Mouse (Mus musculus) cerebellum, adult 9-11 months (tissue): ENCODE results near the gene Tlr8.
"Not testable (repeated sequence)": the region's sequence is repeated elsewhere in the genome, so short reads cannot be mapped to it uniquely, and the experiment has no call there.

Experiments used
- DNase-seq: peaks from one replicate; pipeline ENCODE4 v3.0.0; 2022

Tlr8 gene

DNA sequence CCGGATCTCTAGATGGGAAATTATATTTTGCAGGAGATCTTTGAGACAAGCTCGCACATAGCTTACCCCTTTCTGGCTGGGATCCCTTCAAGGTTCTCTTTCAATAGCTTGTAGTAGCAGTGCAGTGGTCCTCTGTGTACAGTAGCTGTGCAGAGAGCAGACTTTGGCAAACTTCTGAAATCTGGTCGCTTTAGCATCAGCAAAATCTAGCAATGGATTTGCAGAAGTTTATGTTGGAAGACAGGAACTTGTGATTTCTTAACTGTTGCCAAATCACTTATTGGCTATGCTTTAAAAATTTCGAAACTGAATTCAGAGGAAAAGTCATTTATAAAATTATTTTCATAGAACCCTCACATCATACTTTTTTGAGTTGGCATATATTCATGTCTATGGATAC lies at the start of gene Tlr8:
Gene Tlr8 (minus strand): TSS at position 244 of the 400 bp plus-strand sequence.
- no peak for DNase-seq

DNA sequence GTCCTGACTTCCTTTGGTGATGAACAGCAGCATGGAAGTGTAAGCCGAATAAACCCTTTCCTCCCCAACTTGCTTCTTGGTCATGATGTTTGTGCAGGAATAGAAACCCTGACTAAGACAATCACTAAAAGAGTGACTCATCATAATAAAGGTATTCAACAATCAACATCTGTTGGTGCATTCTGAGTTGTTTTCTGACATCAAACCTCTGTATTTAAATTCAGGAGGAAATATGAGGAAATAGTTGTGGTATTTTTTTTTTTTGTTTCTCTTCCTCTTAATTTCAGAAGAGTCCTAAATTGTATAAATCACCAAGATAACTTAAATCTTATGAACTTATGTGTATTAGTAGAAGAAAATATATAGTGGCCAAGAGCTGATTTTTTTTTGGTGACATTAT lies 37.9 kb upstream of the Tlr8 start:
- not testable (repeated sequence) for DNase-seq

DNA sequence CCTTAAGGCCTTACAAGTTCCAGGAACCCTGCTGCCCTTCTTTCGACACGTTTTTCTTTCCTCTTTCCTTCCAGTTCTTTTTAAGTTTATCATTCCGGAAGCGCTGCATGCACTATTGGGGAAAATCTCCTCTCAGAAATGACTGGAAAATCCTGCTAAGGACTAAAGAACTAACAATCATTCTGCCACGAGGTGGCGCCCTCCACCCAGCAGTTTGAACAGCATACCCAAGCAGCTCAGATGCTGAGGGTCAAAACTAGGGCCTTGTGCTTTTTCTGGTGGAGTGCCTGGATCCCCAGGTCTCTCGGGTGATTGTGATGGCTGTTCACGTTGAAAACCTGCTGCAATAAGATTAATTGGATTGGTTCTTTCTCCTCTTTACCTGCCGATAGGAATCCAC lies 12.8 kb upstream of the Tlr8 start:
- DNase-seq, result peak; percentile 1

DNA sequence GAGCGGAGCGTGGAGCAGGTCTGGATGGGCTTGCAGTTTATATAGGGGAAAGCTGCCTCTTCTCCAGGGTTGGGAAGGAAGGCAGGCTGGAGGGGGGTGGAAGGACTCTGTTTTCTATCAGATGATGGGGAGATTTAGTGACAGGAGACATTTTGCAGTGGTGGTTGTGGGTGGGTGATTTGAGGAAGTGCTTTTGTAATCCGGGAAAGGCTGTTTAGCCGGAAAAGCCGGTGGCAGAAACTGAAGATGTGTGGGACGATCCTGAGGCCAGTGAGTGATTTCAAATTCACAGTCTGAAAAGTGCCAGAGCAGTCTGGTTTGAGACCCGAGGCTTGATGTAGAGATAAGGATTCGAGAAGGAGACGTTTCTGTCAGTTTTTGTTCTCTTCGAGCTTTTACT lies 12.4 kb upstream of the Tlr8 start:
- DNase-seq, result no peak

DNA sequence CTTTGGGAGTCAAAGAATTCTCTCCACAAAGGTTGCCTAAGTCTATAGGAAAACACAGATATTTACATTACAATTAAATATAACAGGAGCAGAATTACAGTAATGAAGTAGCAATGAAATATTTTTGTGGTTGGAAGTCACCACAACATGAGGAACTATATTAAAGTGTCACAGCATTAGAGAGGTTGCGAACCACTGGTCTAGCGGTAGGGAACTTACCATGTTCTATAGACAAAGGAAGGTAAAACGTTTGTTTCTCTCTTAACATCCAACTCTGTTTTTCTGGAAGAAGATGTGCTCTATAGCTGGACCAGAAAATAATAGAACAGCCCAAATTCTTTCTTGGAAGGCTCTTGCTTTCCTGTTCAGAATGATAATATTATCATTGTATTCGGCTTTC lies 599 bp downstream of the Tlr8 start:
- no peak for DNase-seq

DNA sequence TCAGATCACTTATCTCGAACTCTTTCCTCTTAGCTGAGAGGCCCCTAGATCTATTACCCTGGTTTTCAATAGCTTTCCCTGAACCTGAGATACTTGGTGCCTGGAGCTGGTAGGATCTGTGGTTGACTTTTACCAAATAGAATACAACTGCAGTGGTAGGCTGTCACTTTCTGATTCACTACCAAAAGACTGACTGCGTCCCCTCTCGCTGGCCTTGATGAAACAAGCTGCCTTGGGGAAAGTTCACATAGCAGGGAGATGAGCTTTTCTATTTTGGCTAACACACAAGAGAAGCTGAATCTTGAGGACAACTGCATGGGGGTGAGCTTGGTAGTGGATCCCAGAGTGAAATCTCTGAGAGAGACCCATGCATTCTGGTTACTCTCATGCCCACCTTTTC lies 22.4 kb downstream of the Tlr8 start:
- DNase-seq, result no peak

DNA sequence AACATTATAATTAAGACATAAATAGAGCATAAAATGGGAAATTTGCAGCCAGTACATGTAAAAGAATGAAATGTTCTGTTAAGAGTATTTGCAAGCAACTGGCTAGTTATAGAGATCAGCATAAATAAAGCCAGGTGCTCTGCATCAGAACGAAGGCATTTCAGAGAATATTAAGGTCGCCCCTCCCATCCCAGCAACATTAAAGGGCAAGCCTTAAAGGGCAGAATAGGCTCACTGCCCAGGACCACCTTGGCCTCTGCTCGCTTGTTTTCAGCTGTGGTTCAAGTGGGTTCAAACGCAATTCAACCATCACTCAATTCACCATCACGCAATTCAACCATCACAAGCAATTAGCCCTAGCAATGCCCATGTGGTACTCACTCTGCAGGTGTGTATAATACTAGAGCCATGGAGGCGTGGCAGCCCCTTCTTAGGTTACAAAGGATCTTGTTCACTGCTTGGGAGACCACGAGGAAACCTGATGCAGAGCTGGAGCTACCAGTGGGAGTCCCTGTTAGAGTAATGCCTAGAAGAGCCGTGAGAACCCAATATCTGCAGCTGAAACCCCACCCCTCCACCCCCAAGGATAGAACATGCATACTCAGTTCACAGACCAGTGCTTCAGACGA lies 24.7 kb downstream of the Tlr8 start:
- DNase-seq, result no peak

DNA sequence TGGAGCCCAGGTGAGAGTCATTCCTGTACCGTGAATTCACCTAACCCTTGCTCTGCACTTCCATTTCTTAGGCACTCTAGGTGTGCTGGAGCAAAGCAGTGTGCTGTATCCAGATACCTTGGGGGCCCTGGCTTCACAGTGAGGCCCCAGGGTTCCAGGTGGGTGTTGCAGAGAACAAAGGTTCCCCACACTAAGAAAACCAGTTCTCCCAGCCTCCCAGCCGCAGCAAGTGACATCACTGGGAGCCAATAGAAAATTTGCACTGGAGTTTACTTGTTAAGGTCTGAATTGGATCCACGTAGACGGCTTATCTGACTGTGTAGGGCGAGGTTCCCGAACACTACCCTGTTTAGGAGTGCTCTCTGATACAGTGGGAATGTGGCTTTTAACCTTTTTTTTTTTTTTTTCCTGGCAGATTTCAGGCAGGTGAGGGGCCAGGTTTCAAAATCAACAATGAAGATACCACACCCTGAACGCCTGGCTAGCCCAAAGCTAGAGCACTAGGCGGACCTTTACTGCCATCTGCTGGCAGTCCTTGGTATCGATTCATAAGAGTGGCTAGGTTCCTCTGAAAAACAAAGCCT lies 30.9 kb downstream of the Tlr8 start:
- DNase-seq, result peak; percentile 37

DNA sequence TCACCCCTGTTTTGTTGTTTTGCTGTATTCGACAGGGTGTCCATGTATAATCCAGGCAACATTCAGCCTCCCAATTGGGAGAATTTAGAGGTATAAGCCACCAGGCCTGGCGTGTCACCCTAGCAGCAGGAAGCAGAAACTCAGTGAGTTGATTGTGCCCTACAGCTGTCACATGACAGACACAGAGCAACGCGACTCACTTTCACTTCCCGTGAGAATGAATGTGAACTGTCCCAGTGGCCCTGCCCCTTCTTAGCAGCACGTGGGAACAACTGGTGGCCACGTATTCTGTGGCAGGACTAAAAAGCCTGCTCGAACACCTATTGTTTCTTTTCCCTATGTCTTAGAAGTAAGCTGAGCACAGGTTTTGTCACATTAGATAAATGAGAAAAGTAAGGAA lies 33.0 kb downstream of the Tlr8 start:
- DNase-seq, result no peak

DNA sequence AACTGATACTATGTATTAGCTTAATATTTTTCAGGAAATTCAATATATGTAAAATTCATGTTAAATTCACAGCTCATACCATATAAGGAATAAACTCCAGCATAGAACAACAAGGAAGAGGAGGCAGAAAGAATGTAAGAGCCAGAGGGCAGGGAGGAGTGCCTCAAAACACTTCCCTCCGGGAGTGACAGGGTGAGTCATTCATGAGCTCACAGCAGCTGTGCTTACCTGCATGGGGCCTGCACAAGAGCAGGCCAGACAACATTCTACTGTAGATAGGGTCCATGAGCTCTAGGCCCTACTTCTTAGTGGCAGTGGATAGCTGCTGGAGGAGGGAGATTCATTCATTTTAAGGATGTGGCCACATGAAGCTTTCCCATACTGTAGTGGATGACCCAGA lies 34.3 kb downstream of the Tlr8 start:
- no peak for DNase-seq

DNA sequence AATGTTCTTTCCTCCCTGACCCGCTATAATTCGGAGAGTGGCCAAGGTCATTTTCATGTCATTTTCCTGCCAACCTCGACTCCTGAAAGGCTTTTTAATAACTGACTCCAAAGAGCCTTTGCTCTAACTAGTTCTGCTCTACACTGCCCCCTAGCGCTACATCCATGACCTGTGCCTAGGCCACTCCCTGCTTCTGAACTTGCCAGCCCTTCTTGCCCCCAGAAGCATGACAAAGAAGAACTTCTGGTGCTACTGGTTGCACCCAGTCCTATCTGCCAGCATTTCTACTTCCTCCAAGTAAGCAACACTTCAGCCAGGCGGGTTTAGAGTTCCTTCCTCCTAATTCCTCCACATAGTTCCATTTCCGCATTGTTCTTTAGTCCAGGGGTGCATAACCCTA lies 34.9 kb downstream of the Tlr8 start:
- peak; percentile 32 for DNase-seq

DNA sequence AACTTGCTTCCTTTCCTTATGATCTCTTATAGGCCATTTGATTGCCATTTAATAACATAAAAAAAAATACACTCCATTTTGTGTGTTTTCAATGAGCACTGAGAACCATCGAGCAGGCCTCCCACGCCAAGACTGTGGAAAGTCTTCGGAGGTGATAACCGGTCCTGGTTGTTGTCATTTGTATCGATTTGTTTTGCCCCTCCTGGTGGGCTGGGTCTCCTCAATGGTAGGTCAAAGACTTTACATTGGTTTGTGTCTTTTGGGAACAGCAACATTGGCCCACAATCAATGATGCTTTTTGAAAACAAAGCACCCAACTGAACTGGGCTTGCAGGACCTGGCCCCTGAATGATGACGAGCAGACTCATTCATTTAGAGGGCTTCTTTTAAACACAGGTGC lies 36.4 kb downstream of the Tlr8 start:
- no peak for DNase-seq

DNA sequence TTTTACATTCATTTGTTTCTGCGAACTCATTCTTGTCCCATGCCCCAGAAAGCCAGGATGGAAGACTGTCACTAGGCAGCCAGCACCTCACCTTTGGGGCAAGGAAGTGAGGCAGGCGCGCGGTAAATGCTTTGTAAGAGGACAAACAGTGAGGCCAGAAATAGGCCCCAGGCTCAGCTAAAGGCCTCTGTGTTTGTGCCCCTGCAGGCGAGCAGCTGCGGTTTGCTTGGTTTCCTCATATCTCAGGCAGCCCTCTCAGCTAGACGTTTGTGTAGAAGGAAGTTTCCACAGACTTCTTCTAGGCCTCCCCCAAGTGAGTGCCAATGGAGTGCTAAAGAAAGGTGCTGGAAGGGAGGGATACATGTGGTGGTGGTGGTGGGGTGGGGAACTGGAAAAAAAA lies 37.0 kb downstream of the Tlr8 start:
- no peak for DNase-seq

DNA sequence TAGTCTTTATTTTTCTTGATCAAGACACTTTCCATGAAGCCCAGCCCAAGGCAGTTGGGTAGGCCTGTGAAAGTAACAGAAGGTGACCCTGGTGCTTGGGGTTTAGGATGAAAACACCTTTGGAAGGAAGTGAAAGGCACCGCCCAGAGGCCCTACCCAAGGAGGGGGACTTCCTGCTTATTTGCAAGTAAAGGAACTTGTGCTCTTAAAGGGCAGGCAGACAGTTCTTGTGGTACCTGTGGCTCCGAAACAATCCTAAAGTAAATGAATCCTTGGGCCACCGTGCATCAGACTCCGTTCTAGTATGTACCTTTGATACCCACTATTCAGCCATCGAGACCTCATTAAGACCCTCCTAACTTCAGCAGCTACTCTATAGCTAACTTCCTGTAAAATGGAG lies 37.6 kb downstream of the Tlr8 start:
- DNase-seq, result no peak

DNA sequence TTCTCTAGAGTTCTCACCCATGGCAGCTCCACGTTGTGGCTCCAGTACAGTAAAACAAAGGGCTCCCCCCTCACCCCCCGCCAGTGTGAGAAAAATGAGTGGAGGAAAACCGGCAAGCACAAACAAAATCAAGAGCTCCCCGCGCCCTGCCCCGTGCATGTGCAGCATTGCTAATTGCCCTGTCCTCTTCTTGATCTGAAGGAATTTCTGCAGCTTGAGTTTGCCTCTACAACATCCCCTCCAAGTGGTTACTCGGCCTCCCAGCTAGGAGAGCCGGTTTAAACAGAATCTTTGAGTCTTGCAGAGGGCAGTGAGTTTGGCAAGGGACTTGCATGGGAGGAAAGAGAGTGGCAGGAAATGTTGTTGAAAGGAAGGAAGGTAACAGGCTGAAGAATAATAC lies 51.4 kb downstream of the Tlr8 start:
- no peak for DNase-seq

DNA sequence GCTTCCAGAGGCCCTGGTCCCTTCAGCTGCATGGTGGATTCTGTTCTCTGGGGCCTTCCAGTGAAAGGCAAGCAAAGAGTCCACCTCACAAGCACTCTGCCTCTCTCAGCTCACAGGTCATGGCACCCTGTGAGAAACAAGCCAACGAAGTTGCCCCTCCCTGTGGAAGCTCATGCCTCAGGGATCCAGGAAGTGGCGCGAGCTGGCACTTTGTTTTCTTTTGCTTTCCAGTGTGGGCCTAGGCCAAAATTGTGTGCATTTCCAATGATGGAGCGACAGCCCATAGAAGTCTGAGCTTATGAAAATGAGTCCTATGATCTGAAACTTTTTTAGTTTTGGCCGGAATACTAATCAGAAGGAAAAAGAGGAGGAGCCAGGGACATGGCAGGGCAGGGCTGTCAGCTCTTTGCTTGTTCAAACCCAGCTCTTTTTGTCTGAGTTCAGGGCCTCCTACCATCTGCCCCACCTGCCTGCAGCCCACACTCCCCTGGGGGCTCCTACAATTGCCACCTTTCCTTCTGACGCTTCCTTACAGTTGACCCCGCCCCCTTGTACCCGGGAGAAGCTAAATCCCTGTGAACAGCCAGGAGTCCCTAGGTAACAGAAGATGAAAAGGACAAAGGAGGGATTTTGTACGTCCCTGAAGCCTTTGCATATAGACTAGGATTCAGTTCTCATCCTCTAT lies 52.1 kb downstream of the Tlr8 start:
- DNase-seq, result no peak

DNA sequence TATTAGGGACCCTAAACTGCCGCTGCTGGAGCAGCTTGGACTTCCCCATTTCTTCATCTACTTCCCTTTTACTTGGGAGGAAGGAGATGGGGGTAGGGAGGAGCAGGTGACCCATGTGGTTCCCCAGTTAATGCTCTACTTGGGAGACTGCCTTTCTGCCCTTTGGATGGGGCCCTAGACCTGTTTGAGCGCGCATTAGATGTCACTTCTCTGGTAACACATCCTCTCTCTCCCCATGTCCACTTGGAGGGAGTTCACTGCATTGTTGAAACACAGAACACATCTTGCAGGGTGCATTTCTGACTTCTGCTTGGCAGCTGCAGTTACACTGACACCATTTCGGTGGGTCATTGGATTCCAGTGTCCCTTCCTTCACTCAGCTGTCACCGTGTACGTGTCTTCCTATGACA lies 53.8 kb downstream of the Tlr8 start:
- no peak for DNase-seq

DNA sequence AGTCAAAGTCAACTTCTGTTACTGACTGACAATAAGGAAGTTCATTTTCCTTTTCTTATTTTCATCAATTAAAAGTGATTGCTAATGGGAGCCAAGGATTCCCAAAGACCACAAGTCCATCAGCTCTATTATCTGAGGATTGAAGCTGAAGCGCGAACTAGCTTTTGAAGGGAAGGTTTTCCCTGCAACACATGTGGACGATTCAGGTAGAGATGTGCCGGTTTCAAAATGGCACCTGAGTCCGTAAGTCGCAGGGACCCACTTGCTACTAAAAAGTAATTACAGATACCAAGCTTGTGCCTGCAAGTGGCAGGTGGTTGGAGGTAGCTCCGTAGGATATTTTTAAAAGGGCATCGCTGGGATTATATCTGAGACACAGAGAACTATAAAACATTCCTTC lies 54.3 kb downstream of the Tlr8 start:
- no peak for DNase-seq

DNA sequence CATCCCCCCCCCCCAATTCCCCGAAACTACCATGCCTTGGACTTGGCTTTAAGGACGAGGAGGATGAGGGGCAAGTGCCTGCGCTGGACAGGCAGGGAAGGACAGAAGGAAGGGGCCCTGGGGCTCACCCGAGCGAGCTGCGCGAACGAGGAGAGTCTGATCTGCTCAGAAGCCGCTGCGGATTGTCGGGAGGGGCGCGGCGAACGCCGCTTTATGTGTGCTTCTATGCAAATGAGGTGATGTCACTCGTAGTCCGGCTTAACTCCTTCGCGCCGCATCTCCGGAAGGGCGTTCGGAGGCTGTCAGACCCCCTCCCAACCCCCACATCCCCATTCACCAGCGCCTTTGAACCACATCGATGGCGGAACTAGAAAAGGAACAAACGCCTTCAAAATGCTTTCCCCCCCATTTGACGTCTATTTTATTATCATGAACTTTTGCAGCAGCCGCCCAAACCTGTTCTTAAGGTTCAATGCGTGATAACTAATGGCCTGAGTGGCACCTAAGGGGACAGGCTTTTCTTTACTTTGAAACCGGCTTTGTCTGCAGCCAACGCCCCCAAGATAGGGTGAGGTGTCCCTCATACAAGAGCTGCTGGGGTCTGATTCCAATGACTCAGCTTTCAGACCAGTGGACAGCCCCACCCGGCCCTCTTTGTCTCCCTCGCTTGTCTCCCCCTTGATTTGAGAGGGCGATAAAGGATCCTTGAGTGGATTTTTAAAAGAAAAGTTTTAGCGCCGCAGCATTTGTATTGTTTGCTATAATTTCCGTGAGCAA lies 55.0 kb downstream of the Tlr8 start, which contains the start of gene Tmsb4x:
Gene Tmsb4x (minus strand): TSS at position 338 of the 777 bp plus-strand sequence.
- DNase-seq, result peak; percentile 77

DNA sequence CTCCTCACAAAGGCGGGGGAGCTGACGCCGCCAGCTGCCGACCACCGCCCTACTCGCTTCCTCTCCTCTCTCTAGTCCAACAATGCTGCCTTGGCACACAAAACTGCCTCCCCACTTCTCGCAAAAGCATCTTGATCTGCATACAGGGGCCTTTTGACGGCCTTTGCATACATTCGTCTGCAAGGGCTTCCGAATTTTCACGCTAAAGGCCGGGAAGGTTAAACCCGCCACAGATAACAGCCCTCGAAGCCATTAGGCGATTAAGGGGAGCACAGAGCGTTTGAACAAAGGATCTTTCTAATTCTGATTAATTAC lies 55.7 kb downstream of the Tlr8 start:
- DNase-seq, result peak; percentile 25

DNA sequence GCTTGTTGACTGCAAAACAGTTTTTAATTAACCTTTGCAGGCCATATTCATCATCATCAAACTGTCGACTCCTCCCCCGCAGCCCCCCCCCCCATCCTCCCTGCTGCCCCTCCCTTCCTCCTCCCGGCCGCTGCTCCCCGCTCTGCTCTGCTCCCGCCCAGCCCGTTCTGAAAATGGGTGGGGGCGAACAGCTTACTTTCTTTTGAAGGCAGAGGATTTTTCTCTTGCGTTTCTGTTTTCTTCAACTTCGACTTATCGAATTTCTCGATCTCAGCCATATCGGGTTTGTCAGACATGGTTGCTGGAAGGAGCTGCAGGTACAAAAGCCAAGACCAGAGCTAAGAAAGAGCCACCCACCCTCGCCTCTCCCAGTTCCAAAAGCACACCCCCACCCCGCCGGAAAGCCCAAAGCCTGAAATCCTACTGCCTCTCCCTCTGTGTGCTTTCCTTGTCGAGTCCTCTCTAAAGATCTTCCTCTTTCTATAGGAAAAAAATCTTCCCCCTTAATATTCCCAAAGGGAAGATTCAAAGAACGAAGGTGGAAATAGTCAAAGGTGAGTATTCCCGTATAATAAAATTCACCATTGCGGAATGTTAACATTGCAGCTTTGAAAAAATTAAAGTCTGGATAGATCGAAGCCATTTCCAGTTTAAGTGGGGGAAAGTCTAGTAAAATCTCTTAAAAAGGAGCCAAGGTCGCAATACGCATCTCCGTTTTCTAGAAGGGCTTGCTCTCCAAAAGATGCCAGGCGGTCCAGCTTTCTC lies 56.2 kb downstream of the Tlr8 start:
- peak; percentile 20 for DNase-seq

DNA sequence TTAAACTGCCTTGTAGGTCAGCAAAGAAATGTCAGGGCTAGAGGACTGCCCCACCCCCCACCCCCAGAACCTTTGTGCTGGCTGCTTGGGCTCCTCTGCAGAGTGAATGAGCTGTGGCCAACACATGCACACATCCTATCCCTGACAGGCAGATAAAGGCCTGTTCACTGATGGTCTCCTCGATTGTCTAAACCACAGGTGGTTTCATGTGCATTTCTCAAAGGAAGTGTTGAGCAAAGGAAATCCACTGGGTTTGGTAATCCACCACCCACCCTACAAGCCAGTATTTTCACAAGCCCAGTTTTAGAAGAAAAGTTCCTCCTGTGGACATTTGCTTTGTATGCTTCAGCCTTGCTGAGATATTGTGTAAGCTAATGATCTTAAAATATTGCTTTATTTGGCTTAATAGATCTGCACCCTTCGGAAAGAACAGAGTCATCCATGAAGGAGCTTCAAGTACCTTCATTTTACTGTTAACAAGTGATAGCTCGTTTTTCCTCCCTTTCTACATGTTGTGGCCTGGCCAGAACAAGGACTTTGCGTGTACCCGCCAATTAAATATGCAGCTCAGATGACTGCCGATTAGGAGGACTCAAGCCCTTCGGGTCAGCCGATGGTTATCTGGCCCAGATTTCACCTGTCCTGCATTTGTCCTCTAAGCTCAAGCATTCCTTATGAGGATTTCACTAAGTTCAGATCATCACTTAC lies 58.2 kb downstream of the Tlr8 start:
- no peak for DNase-seq

DNA sequence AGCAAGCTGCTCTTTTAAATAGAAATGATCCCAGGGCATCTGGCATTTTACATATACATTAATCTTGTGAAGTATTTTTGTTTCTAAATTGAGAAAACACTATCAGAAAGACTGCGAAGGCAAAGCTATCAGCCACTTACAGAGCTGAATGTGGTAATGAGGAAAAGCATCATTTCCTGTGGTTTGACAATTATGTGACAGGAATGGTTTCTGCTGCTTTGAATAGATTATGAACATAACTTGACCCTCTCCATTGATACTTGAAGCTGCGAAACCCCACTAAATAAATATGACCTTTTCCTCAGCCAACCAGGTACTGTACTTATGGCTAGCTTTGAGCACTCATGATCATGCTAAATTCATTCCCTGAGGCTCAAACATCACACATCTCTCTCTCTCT lies 62.8 kb downstream of the Tlr8 start:
- DNase-seq, result no peak
